20 mouse cellular contexts compared by ENCODE assay signal in the genomic region with DNA sequence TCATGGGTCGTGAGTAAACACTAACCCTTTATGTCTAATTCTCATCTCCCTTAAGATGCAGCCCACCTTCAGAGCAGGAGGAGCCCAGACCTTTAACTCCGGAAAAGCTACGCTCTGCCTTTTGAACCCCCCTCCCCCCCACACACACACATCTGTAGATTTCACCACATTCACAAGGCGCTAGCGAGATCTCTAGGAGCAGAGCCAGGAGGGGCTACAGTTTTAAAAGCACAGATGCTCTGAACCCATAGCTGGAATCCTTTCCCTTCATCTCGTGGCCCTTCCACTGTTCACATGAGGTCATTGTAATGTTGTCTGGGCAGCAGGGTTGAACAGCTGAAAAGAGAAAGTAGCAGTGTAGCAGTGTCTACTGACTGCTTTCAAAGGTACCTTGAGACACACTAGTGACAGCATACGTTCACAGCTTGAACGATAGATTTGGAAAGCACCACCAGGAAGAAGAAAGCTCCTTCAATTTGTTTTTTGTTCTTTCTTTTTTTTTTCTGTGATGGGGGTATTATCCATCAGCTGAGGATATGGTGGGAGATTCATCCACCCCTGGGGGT.
DNase-seq lines count a peak whose midpoint lies in the region; ATAC-seq and TF ChIP-seq lines count a peak whose summit lies in the region.
"Had no signal": no experiment of that assay in that cellular context is flagged by ENCODE, and none has a peak within 500 bp of the region (broad histone marks: within the 10 kb centered on the region; RNA-seq: fewer than 3 reads in every experiment).

No protein-coding gene starts in this region.

- peak overlapping the region; percentile 40; the same call in 1 of the 2 replicates for H3K27ac ChIP-seq in forebrain, embryonic 13.5 days
- H3K27ac ChIP-seq in forebrain, embryonic 12.5 days = no peak overlapping the region
- no peak overlapping the region for H3K27ac ChIP-seq in heart, embryonic 15.5 days
- H3K27ac ChIP-seq in lung, postnatal 0 days (ENCODE audit: low read length) = peak overlapping the region; percentile 47; the same call in 1 of the 2 replicates
- peak overlapping the region; percentile 6; the same call in 1 of the 2 replicates for H3K27ac ChIP-seq in limb, embryonic 15.5 days
- H3K27ac ChIP-seq: hindbrain, embryonic 15.5 days; neural tube, embryonic 12.5 days; stomach, embryonic 15.5 days had no signal

- peaks cover 29% of the 10 kb centered on the region for H3K4me1 ChIP-seq in forebrain, embryonic 13.5 days
- H3K4me1 ChIP-seq in forebrain, embryonic 12.5 days = no peaks in the 10 kb centered on the region; the same call in 1 of the 2 replicates
- peaks cover 32% of the 10 kb centered on the region for H3K4me1 ChIP-seq in heart, embryonic 15.5 days (replicated peaks)
- 0 out of 2 replicates have a peak, but pooled peaks cover 11% of the 10 kb centered on the region for H3K4me1 ChIP-seq in lung, postnatal 0 days (ENCODE audit: insufficient read depth, low read depth, low read length)
- H3K4me1 ChIP-seq in limb, embryonic 15.5 days = peaks cover 29% of the 10 kb centered on the region
- H3K4me1 ChIP-seq: hindbrain, embryonic 15.5 days; neural tube, embryonic 12.5 days; stomach, embryonic 15.5 days had no signal

- 57% methylated on average over 8 of the region's 8 CpGs for WGBS in forebrain, embryonic 13.5 days
- WGBS in forebrain, embryonic 12.5 days = 68% methylated on average over 8 of the region's 8 CpGs
- 38% methylated on average over 8 of the region's 8 CpGs for WGBS in heart, embryonic 15.5 days
- WGBS in lung, postnatal 0 days = 43% methylated on average over 8 of the region's 8 CpGs
- 31% methylated on average over 8 of the region's 8 CpGs for WGBS in limb, embryonic 15.5 days

- no peaks in the 10 kb centered on the region for H3K27me3 ChIP-seq in forebrain, embryonic 13.5 days
- no peaks in the 10 kb centered on the region for H3K27me3 ChIP-seq in forebrain, embryonic 12.5 days
- H3K27me3 ChIP-seq in heart, embryonic 15.5 days = no peaks in the 10 kb centered on the region
- H3K27me3 ChIP-seq in lung, postnatal 0 days (replicated peaks; ENCODE audit: insufficient read depth, low read length) = no peaks in the 10 kb centered on the region
- no peaks in the 10 kb centered on the region for H3K27me3 ChIP-seq in limb, embryonic 15.5 days
- H3K27me3 ChIP-seq: CH12.LX; hindbrain, embryonic 15.5 days; neural tube, embryonic 12.5 days; stomach, embryonic 15.5 days had no signal

- TF ChIP-seq CTCF in lung, postnatal 0 days (IDR thresholded peaks at IDR 0.05) = no peak

- H3K4me2 ChIP-seq in forebrain, embryonic 13.5 days = no peak overlapping the region
- no peak overlapping the region for H3K4me2 ChIP-seq in forebrain, embryonic 12.5 days
- H3K4me2 ChIP-seq in heart, embryonic 15.5 days = peak overlapping the region; percentile 2; the same call in 1 of the 2 replicates
- H3K4me2 ChIP-seq in lung, postnatal 0 days (replicated peaks; ENCODE audit: low read depth, low read length) = no peak overlapping the region
- H3K4me2 ChIP-seq in limb, embryonic 15.5 days = no peak overlapping the region
- H3K4me2 ChIP-seq: hindbrain, embryonic 15.5 days; neural tube, embryonic 12.5 days; stomach, embryonic 15.5 days had no signal

- TF ChIP-seq EP300 in lung, postnatal 0 days (IDR thresholded peaks at IDR 0.05) = no peak

- no peak for DNase-seq in heart, adult 8-10 months (ENCODE audit: low spot score)
- DNase-seq in lung, postnatal 0 days (ENCODE audit: low spot score) = peak; percentile 63
- DNase-seq in lung, postnatal 36 days = no peak
- no peak for DNase-seq in left cerebral cortex, postnatal 10 days (ENCODE audit: extremely low spot score in 1 of 2, low spot score in 2 of 2)
- DNase-seq: adrenal gland, adult 2 months; cerebellum, adult 11 months; cerebellum, postnatal 36 days; gastrocnemius, postnatal 25 days; kidney, adult 2 months; layer of hippocampus, adult 9-11 months; lung, adult 2 months; thymus, postnatal 25 days had no signal

- intact Hi-C loops in left cerebral cortex, postnatal 10 days (cut with DNase I) = no loop called here

- no peak overlapping the region for H3K4me3 ChIP-seq in forebrain, embryonic 13.5 days
- no peak overlapping the region for H3K4me3 ChIP-seq in forebrain, embryonic 12.5 days (replicated peaks)
- no peak overlapping the region for H3K4me3 ChIP-seq in heart, embryonic 15.5 days
- H3K4me3 ChIP-seq in lung, postnatal 0 days (ENCODE audit: low read depth, low read length) = no peak overlapping the region
- no peak overlapping the region for H3K4me3 ChIP-seq in limb, embryonic 15.5 days
- H3K4me3 ChIP-seq: hindbrain, embryonic 15.5 days; neural tube, embryonic 12.5 days; stomach, embryonic 15.5 days had no signal

- no peak overlapping the region for H3K9ac ChIP-seq in forebrain, embryonic 13.5 days
- no peak overlapping the region for H3K9ac ChIP-seq in forebrain, embryonic 12.5 days
- H3K9ac ChIP-seq in heart, embryonic 15.5 days = no peak overlapping the region
- H3K9ac ChIP-seq in lung, postnatal 0 days (replicated peaks; ENCODE audit: low read depth) = no peak overlapping the region
- H3K9ac ChIP-seq in limb, embryonic 15.5 days = no peak overlapping the region
- H3K9ac ChIP-seq: hindbrain, embryonic 15.5 days; neural tube, embryonic 12.5 days; stomach, embryonic 15.5 days had no signal

- ATAC-seq in forebrain, embryonic 13.5 days = no peak
- ATAC-seq in forebrain, embryonic 12.5 days (ENCODE audit: low FRiP score) = no peak
- ATAC-seq in heart, embryonic 15.5 days (replicated peaks; ENCODE audit: insufficient number of reproducible peaks, insufficient read depth, low FRiP score, low read depth) = no peak
- peak; percentile 16 for ATAC-seq in lung, postnatal 0 days
- ATAC-seq in limb, embryonic 15.5 days (ENCODE audit: insufficient number of reproducible peaks, low FRiP score, low TSS enrichment, low read depth) = no peak

- H3K9me3 ChIP-seq in forebrain, embryonic 13.5 days (replicated peaks) = no peaks in the 10 kb centered on the region
- H3K9me3 ChIP-seq in forebrain, embryonic 12.5 days = no peaks in the 10 kb centered on the region
- no peaks in the 10 kb centered on the region for H3K9me3 ChIP-seq in heart, embryonic 15.5 days (replicated peaks)
- H3K9me3 ChIP-seq in lung, postnatal 0 days (ENCODE audit: low read length) = no peaks in the 10 kb centered on the region
- no peaks in the 10 kb centered on the region for H3K9me3 ChIP-seq in limb, embryonic 15.5 days
- H3K9me3 ChIP-seq: hindbrain, embryonic 15.5 days; neural tube, embryonic 12.5 days; stomach, embryonic 15.5 days had no signal

- no peaks in the 10 kb centered on the region for H3K36me3 ChIP-seq in forebrain, embryonic 13.5 days (ENCODE audit: poor library complexity, severe bottlenecking)
- H3K36me3 ChIP-seq in forebrain, embryonic 12.5 days (replicated peaks) = no peaks in the 10 kb centered on the region
- H3K36me3 ChIP-seq in heart, embryonic 15.5 days = no peaks in the 10 kb centered on the region
- H3K36me3 ChIP-seq in lung, postnatal 0 days (ENCODE audit: insufficient read depth, low read length) = no peaks in the 10 kb centered on the region
- no peaks in the 10 kb centered on the region for H3K36me3 ChIP-seq in limb, embryonic 15.5 days
- H3K36me3 ChIP-seq: hindbrain, embryonic 15.5 days; neural tube, embryonic 12.5 days; stomach, embryonic 15.5 days had no signal

Comparison
In these comparisons a context has a peak if more than half of its experiments do, and no peak if none do; other contexts are left out.
1. H3K27ac ChIP-seq: peak in forebrain, embryonic 13.5 days (single experiment), lung, postnatal 0 days (single experiment) and limb, embryonic 15.5 days (single experiment); none in forebrain, embryonic 12.5 days (single experiment) and heart, embryonic 15.5 days (single experiment).